Mouse (Mus musculus): Measurements from ENCODE around the gene Olig2.

DNA sequence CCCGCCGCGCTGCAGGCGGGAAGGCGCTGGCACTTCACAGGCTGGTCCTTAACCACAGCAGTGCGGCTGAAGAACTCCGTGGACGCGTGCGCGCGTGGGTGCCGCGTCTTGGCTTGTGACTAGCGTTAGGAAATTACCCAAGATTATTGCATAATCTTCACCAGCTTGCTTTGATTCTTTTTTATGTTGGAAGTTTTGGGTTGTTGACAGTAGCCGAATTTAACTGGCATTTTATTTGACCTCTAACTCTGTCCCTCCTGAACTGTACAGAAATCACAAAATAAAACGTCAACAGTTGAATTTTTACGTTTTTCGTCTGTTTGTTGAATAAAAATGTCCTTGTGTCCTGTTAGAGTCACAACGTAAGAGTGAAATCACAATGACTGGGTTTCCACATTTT, 46.4 kb downstream of the Olig2 start:
- TF ChIP-seq CTCF (IDR thresholded peaks at IDR 0.05; ENCODE audit: control insufficient read depth, insufficient read depth, low read length) (no peak), POLR2A (IDR thresholded peaks at IDR 0.05; ENCODE audit: borderline replicate concordance, control insufficient read depth, low read depth, low read length) (no peak)
